Mouse (Mus musculus) thymus, adult 2 months (tissue): Measurements from ENCODE around the gene Stab2.

ENCODE experiments used
- CTCF ChIP-seq: fragments of 200-500 bp; IDR thresholded peaks from 2 replicates; pipeline ENCODE4 v1.5.1; 2012; ENCODE audit warnings: mild to moderate bottlenecking, control low read depth, low read length, moderate library complexity, borderline replicate concordance; ENCODE audit not compliant: control insufficient read depth, poor library complexity, insufficient read depth; ENCODE audit errors: extremely low read depth
- POLR2A ChIP-seq: fragments of 200-500 bp; IDR thresholded peaks from 2 replicates; pipeline ENCODE4 v1.6.1; 2012; ENCODE audit warnings: mild to moderate bottlenecking, low read length, control low read depth, moderate library complexity; ENCODE audit not compliant: control insufficient read depth, poor library complexity, insufficient read depth; ENCODE audit errors: extremely low read depth

DNA sequence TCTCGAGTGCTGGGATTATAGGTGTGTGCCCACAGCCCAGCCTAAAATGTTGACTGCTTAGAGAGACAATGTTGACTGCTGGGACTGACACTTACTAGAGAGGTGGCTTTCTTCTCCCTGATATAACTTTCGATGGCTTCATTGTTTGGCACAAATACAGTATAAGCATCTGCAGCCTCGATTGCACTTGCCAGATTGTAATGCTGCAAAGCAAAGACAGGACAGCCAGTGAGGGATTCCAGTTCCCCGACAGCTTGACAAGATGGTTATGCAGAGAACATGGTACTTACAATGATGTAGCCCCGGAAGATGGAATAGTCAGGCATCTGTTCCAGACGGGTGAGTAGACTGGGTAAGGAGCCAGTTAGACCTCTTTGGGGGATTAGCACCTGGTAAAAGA lies 100.8 kb downstream of the Stab2 start:
- TF ChIP-seq CTCF = no peak
- TF ChIP-seq POLR2A = no peak
